Mouse (Mus musculus) liver, postnatal 0 days (tissue): ENCODE data around the gene Ccdc136.

ENCODE experiments used
- CTCF ChIP-seq: sonication (generic); IDR thresholded peaks from 2 replicates; pipeline ENCODE4 v1.5.1; 2016; ENCODE audit warnings: antibody characterized with exemption, low read depth
- EP300 ChIP-seq: IDR thresholded peaks from 2 replicates; pipeline ENCODE4 v1.6.1; 2016; ENCODE audit warnings: antibody characterized with exemption, low read depth, mild to moderate bottlenecking

DNA sequence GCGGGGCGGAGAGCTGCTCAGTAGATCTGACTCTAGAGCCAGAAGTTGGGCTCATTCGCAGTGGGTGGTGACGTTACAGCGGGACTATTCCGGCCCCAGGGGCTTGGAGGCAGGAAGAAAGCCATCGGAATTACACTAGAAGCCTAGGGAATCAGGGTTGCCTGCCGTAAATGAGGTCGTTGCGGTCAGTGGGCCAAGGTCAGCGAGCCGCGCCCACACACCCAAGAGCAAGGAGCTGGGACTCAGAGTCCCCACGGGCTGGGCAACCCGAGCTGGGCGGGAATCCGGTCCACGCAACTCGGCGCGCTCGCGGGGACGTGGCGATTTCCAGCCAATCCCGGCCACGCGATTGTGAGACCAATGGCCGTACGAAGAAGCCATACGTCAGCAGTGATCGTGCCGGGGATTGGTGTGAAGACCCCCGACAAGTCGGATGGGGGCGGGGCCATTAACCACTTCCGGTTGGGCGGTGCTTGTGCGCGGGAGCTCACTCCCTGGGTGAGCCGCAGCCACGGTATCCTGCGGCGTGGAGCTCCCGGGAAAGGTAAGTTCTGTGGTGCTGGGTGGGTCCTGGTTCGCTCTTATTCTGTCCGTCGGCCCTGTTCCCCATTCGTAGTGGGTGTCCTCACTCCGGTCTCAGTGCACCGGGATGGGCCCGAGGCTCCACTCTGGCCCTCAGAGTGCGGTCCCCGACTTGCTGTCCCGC lies 48.3 kb upstream of the Ccdc136 start, which contains the start of gene Calu:
- TF ChIP-seq CTCF (no peak), EP300 (no peak; the same call in 1 of the 2 replicates)
